Mouse (Mus musculus) c-Kit-positive CD71-positive TER-119-negative erythroid progenitor cells, embryonic 14.5 days (primary cell): ENCODE measurements around the gene Wdr26.

Experiments used
- DNase-seq: peaks from one replicate; pipeline ENCODE4 v3.0.0-alpha.2; 2013; ENCODE audit warnings: low read depth

Gene Wdr26

GRCm38 (mm10) chr1:181167816-181168215 lies 44.0 kb downstream of the Wdr26 start:
- no peak for DNase-seq

- no peak for DNase-seq
These were observed 60.3 kb downstream of the Wdr26 start for GRCm38 (mm10) chr1:181151541-181151940.

GRCm38 (mm10) chr1:181150827-181151534 lies 60.8 kb downstream of the Wdr26 start:
- peak; percentile 95 for DNase-seq

- no peak for DNase-seq
These were observed 61.4 kb downstream of the Wdr26 start for GRCm38 (mm10) chr1:181150431-181150826.

- no peak for DNase-seq
These were observed 62.3 kb downstream of the Wdr26 start for GRCm38 (mm10) chr1:181149373-181150017.

- DNase-seq: peak; percentile 57
These were observed 63.3 kb downstream of the Wdr26 start for GRCm38 (mm10) chr1:181148540-181148939.

- DNase-seq: no peak
These were observed 65.6 kb downstream of the Wdr26 start for GRCm38 (mm10) chr1:181146187-181146586.

- no peak for DNase-seq
These were observed 66.8 kb downstream of the Wdr26 start for GRCm38 (mm10) chr1:181144966-181145365.

GRCm38 (mm10) chr1:181143950-181144836 lies 67.6 kb downstream of the Wdr26 start, which contains the start of the genes Nvl and Cnih4:
Gene Nvl, minus strand, starts transcription at chr1:181144204.
Gene Cnih4, plus strand, starts transcription at chr1:181144693.
- DNase-seq: peak; percentile 90

- peak; percentile 56 for DNase-seq
These were observed 68.2 kb downstream of the Wdr26 start for GRCm38 (mm10) chr1:181143609-181143949.

GRCm38 (mm10) chr1:181138730-181139129 lies 73.1 kb downstream of the Wdr26 start:
- no peak for DNase-seq

- no peak for DNase-seq
These were observed 79.9 kb downstream of the Wdr26 start for GRCm38 (mm10) chr1:181131915-181132314.

- no peak for DNase-seq
These were observed 85.0 kb downstream of the Wdr26 start for GRCm38 (mm10) chr1:181126766-181127165.

- DNase-seq: no peak
These were observed 85.9 kb downstream of the Wdr26 start for GRCm38 (mm10) chr1:181125916-181126315.

GRCm38 (mm10) chr1:181124145-181124544 lies 87.7 kb downstream of the Wdr26 start:
- DNase-seq: no peak
